Mouse (Mus musculus): Measurements from ENCODE around the gene Cpxm2. TPM values are rescaled to one million over a fixed set of nuclear protein-coding genes. Genes with fewer than 3 reads are reported as not detected.
A peak's percentile ranks its signal among the peaks of the same experiment; 100 is the strongest.

Gene Cpxm2
- polyA plus RNA-seq (2015; fragmentation: Nextera tagmentation; extraction: Ambion mirVana), result 1.0 and 1.1 TPM in 2 replicates

DNA sequence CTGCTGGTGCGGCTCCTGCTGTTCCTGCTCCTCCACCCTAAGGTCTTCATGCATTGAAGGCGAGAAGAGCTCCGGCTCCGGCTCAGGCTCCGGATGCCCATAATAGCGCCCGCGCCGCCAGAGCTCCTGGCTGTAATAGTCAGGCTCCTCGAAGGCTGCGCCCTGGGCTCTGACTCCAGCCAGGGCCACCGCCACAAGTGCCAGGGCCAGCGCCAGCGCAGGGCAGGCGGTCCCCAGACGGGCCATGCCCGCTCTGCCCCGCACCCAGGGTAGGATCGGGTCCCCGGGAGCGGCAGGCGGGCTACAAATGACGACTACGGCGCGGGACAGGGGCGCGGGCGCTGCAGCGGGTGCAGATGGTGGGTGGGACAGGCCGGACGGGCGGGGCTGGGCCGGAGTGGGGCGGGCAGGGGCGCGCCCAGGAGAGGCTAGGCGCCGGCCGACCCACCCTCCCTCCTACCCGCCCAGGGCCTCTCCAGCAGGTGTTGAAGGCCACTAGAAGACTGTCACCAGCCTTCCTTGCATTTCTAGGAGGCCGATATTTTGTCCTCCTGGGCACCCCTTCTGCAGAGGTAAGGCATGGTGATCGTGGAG is at the start of gene Cpxm2:
Cpxm2 (minus strand) TSS at position 372 of the 594 bp plus-strand sequence.
- Histone ChIP-seq H3K27me3 (peaks cover 47% of the 10 kb centered on the region), H3K36me3 (no peaks in the 10 kb centered on the region), H3K4me3 (peak within 1 kb of the TSS; percentile 39), H3K4me2 (peak within 1 kb of the TSS; percentile 63), H3K9ac (no peak within 1 kb of the TSS), H3K9me3 (replicated peaks) (no peaks in the 10 kb centered on the region), H3K27ac (no peak within 1 kb of the TSS), H3K4me1 (replicated peaks) (peaks cover 7% of the 10 kb centered on the region)
- ATAC-seq (replicated peaks; ENCODE audit: insufficient number of reproducible peaks, insufficient read depth, low FRiP score, low read depth), result no peak
- 2% methylated on average over 38 of the region's 43 CpGs for WGBS

DNA sequence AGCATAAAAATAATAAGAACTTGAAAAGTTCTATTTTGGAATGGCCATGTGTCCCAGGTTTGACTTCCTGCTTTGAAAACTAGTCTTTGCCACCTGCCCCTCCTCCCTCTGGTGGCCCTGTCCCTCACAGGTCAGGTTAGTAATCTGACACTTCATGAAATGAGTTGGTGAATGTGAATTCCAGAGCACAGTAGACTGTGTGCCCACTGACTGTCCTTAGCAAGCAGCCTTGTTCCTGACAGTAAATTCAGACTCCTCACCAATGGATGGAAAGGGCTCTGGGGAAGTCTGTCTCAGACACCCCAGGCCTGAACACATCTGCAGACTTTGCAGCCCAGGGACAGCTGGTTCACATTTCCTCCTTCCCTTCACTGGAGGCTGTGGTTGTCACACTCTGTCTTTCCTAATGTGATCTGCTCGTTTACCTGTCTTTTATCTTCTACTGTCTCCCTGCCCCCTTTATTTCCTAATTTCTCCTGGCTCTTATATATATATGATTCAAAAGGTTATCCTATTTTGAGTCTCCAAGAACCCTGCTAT is 49.6 kb upstream of the Cpxm2 start:
- 16% methylated on average over 1 of the region's 1 CpGs for WGBS
- ATAC-seq (replicated peaks; ENCODE audit: insufficient number of reproducible peaks, insufficient read depth, low FRiP score, low read depth), result no peak
- no peak overlapping the region for H3K4me3 ChIP-seq

DNA sequence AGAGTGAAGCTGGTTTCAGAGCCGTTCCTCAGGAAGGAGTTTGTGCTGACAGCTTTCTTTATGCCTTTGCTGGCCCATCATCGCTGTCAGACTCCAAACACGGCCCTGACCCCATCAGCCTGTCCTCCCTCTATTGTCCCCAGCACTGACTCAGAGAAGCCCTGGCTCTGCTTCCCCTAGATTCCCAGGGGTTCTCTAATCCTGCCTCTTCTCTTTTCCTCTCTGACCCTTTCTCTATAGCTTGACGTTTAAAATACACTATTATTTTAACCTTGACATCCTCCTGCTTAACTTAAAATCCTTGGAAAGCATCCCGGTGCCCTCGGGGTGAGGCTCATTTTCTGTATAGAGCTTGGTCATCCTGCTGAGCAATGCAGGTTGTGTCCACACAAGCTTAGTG is 45.1 kb upstream of the Cpxm2 start:
- no peaks in the 10 kb centered on the region for H3K9me3 ChIP-seq (replicated peaks)
- 41% methylated on average over 6 of the region's 6 CpGs for WGBS
- ATAC-seq (replicated peaks; ENCODE audit: insufficient number of reproducible peaks, insufficient read depth, low FRiP score, low read depth), result no peak

More for the DNA sequence above, 49.6 kb upstream of the Cpxm2 start:
- no peak overlapping the region for H3K9ac ChIP-seq
- no peaks in the 10 kb centered on the region for H3K9me3 ChIP-seq (replicated peaks)
- no peak overlapping the region for H3K27ac ChIP-seq
- no peaks in the 10 kb centered on the region for H3K27me3 ChIP-seq
- no peak overlapping the region for H3K4me2 ChIP-seq
- H3K36me3 ChIP-seq, result no peaks in the 10 kb centered on the region
- no peaks in the 10 kb centered on the region for H3K4me1 ChIP-seq (replicated peaks)

DNA sequence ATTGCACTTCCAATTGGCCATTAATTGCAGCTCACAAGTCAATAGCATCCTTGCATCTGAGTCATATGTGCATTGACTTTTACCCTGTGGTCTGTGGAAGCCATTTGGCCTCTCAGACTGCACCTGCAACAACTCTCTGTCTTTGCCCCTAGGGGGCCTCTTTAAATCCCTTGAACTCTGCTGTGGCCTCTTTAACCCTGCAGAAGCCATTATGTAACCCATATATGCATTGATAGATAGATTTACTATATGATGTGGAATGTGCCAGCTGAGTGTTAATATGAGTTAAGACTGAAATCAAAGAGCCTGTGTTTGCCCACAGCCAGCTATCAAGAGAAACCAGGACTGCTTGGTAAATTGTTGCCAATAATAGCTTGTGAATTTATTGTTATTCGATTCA is 44.3 kb upstream of the Cpxm2 start:
- 79% methylated on average over 1 of the region's 1 CpGs for WGBS

More for the DNA sequence above, 45.1 kb upstream of the Cpxm2 start:
- no peaks in the 10 kb centered on the region for H3K36me3 ChIP-seq
- H3K4me3 ChIP-seq, result no peak overlapping the region
- no peak overlapping the region for H3K4me2 ChIP-seq
- H3K4me1 ChIP-seq (replicated peaks), result no peaks in the 10 kb centered on the region
- no peak overlapping the region for H3K27ac ChIP-seq
- no peak overlapping the region for H3K9ac ChIP-seq
- H3K27me3 ChIP-seq, result no peaks in the 10 kb centered on the region

DNA sequence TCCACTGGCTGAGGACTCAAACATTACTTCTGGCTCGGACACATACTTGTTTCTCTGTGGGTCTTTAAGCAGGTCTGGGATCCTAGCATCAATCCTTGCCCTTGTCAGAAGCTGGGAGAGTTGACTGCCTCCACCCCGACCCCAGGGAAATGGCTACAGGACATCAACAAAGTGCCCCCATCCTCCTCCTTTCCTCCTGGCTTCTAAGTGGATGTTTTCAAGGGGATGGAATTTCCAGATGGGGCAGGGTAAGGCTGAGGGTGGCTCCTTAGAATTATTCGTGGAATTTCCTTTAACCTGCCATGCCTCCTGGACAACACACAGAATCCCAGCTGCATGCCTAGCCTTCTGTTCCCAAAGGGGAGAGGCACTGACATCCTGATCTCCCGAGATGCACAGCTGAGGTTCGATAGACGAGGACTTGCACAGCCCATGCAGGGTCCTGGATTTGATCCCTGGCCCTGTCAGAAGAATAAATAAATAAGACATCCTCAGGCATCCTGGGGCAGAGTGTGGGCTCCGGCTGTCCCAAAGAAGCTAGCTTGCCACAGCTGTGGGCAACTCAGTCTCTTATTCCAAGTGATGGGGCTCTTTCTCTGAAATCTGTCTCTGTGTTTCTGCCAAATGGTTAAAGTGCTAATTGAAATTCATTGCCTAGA is 43.4 kb upstream of the Cpxm2 start:
- no peak overlapping the region for H3K27ac ChIP-seq
- H3K4me1 ChIP-seq (replicated peaks), result no peaks in the 10 kb centered on the region

More for the DNA sequence above, 44.3 kb upstream of the Cpxm2 start:
- Histone ChIP-seq H3K4me2 (no peak overlapping the region), H3K4me3 (no peak overlapping the region), H3K4me1 (replicated peaks) (no peaks in the 10 kb centered on the region), H3K36me3 (no peaks in the 10 kb centered on the region), H3K9me3 (replicated peaks) (no peaks in the 10 kb centered on the region), H3K27ac (no peak overlapping the region), H3K27me3 (no peaks in the 10 kb centered on the region; the same call in 1 of the 2 replicates), H3K9ac (no peak overlapping the region)
- no peak for ATAC-seq (replicated peaks; ENCODE audit: insufficient number of reproducible peaks, insufficient read depth, low FRiP score, low read depth)

DNA sequence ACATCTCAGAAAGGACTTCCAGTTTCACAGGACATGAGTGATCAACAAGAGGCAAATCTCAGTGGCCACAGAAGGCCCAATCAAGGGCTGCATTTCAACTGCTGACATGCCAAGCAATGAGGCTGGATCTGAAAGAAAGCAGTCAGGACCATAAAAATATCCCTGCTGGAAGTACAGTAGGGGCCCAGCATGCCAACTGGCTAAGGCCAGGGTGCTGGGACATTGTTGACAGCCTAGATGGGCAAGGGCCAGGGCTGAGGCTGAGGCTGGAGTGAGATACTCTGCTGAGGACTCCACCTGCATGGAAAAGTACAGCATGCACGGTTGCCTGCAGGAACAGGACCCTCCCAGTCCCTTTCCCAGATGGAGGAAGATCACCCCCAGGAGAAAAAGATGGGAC is 42.0 kb upstream of the Cpxm2 start:
- Histone ChIP-seq H3K9ac (no peak overlapping the region), H3K4me1 (replicated peaks) (no peaks in the 10 kb centered on the region), H3K4me3 (no peak overlapping the region), H3K27ac (no peak overlapping the region), H3K27me3 (no peaks in the 10 kb centered on the region; the same call in 1 of the 2 replicates), H3K9me3 (replicated peaks) (no peaks in the 10 kb centered on the region), H3K4me2 (no peak overlapping the region), H3K36me3 (no peaks in the 10 kb centered on the region)
- 0 out of 2 replicates have a peak, but pooled peaks have one; percentile 18 for ATAC-seq (replicated peaks; ENCODE audit: insufficient number of reproducible peaks, insufficient read depth, low FRiP score, low read depth)
- 67% methylated on average over 1 of the region's 1 CpGs for WGBS

More for the DNA sequence above, 43.4 kb upstream of the Cpxm2 start:
- ATAC-seq (replicated peaks; ENCODE audit: insufficient number of reproducible peaks, insufficient read depth, low FRiP score, low read depth), result no peak
- 31% methylated on average over 7 of the region's 7 CpGs for WGBS
- Histone ChIP-seq H3K9ac (no peak overlapping the region), H3K4me3 (no peak overlapping the region), H3K9me3 (replicated peaks) (no peaks in the 10 kb centered on the region), H3K4me2 (no peak overlapping the region), H3K36me3 (no peaks in the 10 kb centered on the region), H3K27me3 (no peaks in the 10 kb centered on the region; the same call in 1 of the 2 replicates)

DNA sequence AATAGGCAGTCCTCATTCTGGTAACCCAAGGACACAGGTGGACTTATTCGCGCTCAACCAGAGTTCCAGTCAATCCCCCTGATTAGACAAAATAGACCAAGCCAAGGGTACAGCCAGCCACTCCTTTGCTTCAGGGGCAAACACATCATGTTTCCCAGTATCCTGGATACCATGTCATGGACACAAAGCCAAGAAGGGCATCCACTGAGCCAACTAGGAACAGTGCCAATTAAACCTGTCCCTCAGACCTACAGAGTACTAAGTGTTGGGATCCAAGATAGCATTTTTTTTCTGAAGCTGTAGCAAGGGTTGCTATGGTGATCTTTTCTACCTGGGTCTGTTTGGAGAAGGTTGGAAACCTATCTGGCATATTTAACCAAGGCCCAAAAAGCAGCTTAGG is 39.1 kb upstream of the Cpxm2 start:
- WGBS, result 88% methylated on average over 2 of the region's 2 CpGs
- Histone ChIP-seq H3K4me1 (replicated peaks) (no peaks in the 10 kb centered on the region), H3K36me3 (no peaks in the 10 kb centered on the region), H3K4me2 (no peak overlapping the region), H3K27me3 (peaks cover 2% of the 10 kb centered on the region; the same call in 1 of the 2 replicates), H3K27ac (no peak overlapping the region), H3K9me3 (replicated peaks) (no peaks in the 10 kb centered on the region), H3K9ac (no peak overlapping the region), H3K4me3 (no peak overlapping the region)
- no peak for ATAC-seq (replicated peaks; ENCODE audit: insufficient number of reproducible peaks, insufficient read depth, low FRiP score, low read depth)

DNA sequence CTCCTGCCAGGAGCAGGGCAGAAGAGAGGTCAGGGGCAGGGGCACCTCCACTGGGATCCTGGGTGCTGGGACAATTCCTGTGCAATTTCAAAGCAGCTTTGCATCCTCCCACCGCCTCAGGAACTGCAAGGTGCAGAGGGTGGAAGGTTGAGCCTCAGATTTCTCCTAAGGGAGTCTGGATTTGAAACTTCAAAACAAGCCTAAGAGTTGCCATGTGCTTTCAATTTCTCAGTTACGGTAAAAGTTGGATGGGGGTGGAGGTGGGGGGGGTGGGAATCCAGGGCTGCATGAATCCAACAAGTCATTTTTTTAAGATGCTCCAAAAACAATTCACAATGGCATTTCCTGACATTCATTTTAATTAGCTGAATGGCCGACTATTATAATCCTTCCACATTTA is 32.9 kb upstream of the Cpxm2 start:
- Histone ChIP-seq H3K4me2 (no peak overlapping the region), H3K27ac (no peak overlapping the region), H3K4me3 (no peak overlapping the region), H3K9ac (no peak overlapping the region), H3K4me1 (replicated peaks) (no peaks in the 10 kb centered on the region), H3K27me3 (0 out of 2 replicates have a peak, but pooled peaks cover 2% of the 10 kb centered on the region), H3K36me3 (no peaks in the 10 kb centered on the region), H3K9me3 (replicated peaks) (no peaks in the 10 kb centered on the region)
- 63% methylated on average over 3 of the region's 3 CpGs for WGBS
- ATAC-seq (replicated peaks; ENCODE audit: insufficient number of reproducible peaks, insufficient read depth, low FRiP score, low read depth), result no peak

DNA sequence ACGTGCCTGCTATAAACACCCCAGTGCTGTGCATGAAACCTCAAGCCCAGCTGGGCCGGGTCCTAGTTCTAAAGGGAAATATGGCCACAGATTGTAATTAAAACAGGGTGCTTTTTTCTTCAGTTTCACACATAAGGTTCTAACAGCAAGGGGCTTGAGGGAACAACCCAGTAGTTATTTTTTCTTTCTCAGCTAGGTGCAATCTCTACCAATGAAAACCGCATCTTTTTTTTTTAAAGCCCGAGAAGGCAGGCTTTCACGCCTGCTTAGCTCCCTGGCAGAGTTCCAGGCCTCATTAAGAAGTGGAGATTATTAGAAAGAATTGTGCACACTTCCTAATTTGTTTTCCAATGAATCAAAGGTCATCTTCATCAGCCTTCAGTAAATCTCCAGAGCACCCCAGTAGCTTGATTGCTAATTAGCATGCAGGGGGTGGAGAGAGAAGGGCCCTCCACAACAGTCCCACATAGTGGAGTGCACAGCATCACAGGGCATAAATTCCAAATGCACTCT is 29.4 kb upstream of the Cpxm2 start:
- H3K27ac ChIP-seq, result no peak overlapping the region
- 67% methylated on average over 5 of the region's 5 CpGs for WGBS
- no peaks in the 10 kb centered on the region for H3K4me1 ChIP-seq (replicated peaks)
- ATAC-seq (replicated peaks; ENCODE audit: insufficient number of reproducible peaks, insufficient read depth, low FRiP score, low read depth), result no peak
- H3K4me3 ChIP-seq, result no peak overlapping the region
- H3K36me3 ChIP-seq, result no peaks in the 10 kb centered on the region
- H3K9me3 ChIP-seq (replicated peaks), result no peaks in the 10 kb centered on the region
- no peak overlapping the region for H3K4me2 ChIP-seq
- no peak overlapping the region for H3K9ac ChIP-seq
- H3K27me3 ChIP-seq, result no peaks in the 10 kb centered on the region

DNA sequence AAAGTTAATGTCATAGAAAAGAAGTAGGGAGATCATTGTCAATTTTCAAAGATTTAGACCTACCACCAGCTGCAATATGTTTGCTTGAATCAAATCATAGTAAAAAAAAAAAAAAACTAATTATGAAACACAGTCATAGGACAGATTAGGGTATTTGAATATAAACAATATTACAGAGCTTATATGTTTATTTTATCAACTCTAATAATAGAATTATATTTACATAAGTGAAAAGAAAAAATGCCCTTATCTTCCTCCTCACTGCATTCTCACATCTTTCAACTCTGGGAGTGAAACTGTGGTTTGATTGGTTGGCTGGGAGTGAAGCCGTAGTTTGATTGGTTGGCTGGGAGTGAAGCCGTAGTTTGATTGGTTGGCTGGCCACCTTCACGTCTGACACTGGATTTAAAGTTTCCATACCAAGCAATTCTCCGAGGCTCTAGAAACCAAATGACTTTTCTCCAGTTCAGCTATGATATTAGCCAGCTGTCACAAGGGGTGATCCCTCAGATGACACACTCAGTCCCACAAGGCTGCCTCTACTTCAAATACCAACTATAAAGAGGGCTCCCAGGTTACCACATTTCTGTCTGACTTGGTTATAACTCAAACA is 27.2 kb upstream of the Cpxm2 start:
- no peaks in the 10 kb centered on the region for H3K36me3 ChIP-seq
- H3K27ac ChIP-seq, result no peak overlapping the region
- 82% methylated on average over 4 of the region's 4 CpGs for WGBS
- no peaks in the 10 kb centered on the region for H3K27me3 ChIP-seq
- ATAC-seq (replicated peaks; ENCODE audit: insufficient number of reproducible peaks, insufficient read depth, low FRiP score, low read depth), result no peak
- H3K9ac ChIP-seq, result no peak overlapping the region
- no peaks in the 10 kb centered on the region for H3K4me1 ChIP-seq (replicated peaks)
- no peak overlapping the region for H3K4me2 ChIP-seq
- no peak overlapping the region for H3K4me3 ChIP-seq
- H3K9me3 ChIP-seq (replicated peaks), result no peaks in the 10 kb centered on the region

DNA sequence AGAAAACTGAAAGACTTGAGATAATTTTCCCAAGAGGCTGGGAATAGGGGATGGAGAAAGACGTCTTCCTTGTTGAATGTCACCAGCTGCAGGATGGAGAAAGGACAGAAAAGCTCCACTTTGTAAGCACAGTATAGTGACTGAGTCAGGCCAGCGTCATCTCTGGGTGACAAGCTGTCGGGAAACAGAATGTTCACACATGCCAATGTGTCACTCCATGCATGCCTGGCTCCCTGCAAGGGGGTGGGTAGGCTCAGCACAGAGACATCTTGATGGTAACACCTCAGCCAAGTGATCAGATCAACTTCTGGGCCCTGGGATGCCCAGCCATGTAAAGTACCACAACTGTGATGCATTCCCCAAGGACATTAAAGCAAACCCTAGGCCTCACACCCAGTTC is 26.5 kb upstream of the Cpxm2 start:
- WGBS, result 56% methylated on average over 3 of the region's 3 CpGs
- Histone ChIP-seq H3K4me1 (replicated peaks) (no peaks in the 10 kb centered on the region), H3K4me2 (no peak overlapping the region), H3K9me3 (replicated peaks) (no peaks in the 10 kb centered on the region), H3K9ac (no peak overlapping the region), H3K36me3 (no peaks in the 10 kb centered on the region), H3K27me3 (no peaks in the 10 kb centered on the region), H3K27ac (no peak overlapping the region), H3K4me3 (no peak overlapping the region)
- no peak for ATAC-seq (replicated peaks; ENCODE audit: insufficient number of reproducible peaks, insufficient read depth, low FRiP score, low read depth)
